Mouse (Mus musculus) skeletal muscle tissue, adult 2 months (tissue): ENCODE data around the gene Mlx.

Experiments
- DNase-seq: peaks from one replicate; pipeline ENCODE4 v3.0.0-alpha.2; 2012; ENCODE audit warnings: low read depth, low spot score

Mlx gene

DNA sequence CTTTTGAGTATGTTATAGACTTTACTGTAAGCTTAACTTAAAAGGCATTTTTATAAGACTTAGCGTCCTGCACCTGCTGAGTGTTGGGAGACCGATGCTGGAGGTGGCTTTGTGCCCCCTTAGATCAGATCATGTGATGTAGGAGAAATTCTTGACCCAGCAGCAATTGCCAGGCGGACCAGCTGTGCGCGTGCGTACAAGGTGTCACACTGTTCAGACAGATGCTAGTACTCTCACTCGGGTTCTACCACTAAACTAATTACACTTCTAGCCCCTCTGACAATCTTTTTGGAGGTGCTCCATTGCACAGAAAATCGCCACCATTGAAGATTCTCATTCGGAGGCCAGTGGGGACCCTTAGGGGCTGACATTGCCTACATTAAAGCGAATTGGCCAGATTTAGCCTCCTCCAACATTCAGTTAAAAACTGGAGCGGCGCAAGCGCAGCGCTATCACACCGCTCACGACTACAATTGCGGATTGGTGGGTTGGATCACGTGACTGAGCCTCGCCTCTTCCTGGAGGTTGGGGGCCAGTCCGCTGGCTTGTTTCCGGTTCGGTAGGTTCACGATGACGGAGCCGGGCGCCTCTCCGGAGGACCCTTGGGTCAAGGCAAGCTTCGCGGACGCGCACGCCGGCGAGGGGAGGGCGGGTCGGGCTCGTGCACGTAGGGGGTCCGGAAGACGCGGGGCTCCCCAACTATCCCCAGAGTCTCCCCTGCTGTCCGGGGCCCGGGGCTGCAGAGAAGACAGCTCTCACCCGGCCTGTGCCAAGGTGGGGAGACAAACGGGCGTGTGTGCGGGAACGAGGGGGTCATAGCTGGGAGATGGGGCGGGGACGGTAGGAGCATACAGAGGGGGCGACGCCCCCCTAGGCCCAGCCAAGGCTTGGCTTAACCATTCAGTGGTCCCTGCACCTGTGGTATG lies at the start of gene Mlx:
Gene Mlx (plus strand): TSS at position 522 of the 926 bp plus-strand sequence.
- peak; percentile 89 for DNase-seq

DNA sequence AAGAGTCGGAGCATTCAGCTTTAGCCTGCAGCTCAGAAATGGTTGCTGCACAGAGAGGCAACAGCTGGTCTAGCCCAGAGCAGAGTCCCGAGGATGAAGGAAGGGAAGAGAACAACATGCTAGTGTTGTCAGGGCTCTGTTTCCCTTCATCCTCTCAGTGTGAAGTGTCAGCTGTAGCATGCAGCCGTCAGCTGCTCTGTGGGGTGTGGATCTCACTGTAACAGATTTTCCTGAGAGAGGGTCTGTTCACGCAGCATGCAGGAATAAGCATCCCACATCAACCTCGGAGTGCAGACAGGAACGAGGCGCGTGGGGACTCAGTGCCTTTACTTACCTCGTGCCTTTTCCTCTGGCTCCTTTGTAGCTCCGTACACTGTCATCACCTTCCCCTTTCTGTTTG lies 49.3 kb upstream of the Mlx start:
- no peak for DNase-seq

- DNase-seq: no peak
Measured at GRCm38 (mm10) chr11:101045826-101046225, 41.3 kb upstream of the Mlx start.

DNA sequence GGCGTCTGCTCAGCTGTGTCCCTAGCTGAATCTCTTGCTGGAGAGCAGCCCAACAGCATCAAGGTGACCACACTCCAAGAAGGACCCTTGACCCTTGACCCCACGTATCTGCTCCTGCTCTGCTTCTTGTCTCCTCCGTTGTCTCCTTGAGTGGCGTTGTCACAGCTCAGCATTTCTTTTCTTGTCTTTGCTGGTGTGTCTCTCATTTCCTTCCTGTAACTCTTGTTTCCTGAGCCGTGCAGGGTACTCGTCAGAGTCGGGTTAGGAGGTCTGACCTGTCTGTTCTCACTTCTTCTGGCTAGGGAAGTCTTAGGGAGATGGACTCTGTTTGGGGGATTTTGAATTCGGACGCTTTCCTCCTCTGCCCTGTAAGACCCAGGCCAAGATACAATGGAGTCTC lies 40.6 kb upstream of the Mlx start:
- DNase-seq: no peak

- no peak for DNase-seq
Measured at GRCm38 (mm10) chr11:101047502-101047901, 39.6 kb upstream of the Mlx start.

GRCm38 (mm10) chr11:101050359-101050758 lies 36.7 kb upstream of the Mlx start:
- no peak for DNase-seq

GRCm38 (mm10) chr11:101051051-101051493 lies 36.0 kb upstream of the Mlx start:
- DNase-seq: no peak

- DNase-seq: no peak
Measured at GRCm38 (mm10) chr11:101051617-101052016, 35.5 kb upstream of the Mlx start.

GRCm38 (mm10) chr11:101052751-101053473 lies 34.2 kb upstream of the Mlx start:
- DNase-seq: peak; percentile 81

DNA sequence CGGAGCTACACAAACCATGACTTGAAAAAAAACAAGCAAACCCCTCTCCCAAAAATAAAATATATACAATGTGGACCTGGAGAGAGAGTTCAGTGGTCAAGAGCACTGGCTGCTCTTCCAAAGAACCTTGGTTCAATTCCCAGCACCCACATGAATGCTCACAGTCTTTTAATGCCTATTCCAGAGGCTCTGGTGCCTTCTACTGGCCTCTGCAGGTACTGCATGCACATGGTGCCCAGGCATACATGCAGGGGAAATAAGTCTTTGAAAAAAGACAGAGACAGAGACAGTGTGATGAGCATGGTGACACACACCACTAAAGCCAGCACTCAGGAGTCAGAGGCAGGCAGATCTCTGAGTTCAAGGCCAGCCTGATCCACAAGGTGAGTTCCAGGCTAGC lies 33.1 kb upstream of the Mlx start:
- no peak for DNase-seq

DNA sequence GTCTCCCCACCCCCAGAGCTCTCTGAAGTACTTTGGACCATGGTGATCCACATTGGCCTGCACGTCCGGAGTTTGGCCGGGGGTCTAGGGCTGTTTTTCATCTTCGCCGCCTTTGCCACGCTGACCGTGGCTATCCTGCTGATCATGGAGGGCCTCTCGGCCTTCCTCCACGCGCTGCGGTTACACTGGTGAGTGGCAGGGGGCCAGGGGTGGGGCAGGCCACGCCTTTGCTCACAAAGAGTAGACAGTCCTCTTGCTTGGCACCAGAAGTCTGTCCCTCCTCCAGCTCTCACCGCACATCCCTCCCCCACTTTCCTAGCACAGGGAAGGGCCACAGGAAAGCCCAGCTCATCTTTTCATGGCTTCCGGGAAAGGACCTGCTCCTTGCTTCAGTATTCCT lies 31.7 kb upstream of the Mlx start:
- no peak for DNase-seq

DNA sequence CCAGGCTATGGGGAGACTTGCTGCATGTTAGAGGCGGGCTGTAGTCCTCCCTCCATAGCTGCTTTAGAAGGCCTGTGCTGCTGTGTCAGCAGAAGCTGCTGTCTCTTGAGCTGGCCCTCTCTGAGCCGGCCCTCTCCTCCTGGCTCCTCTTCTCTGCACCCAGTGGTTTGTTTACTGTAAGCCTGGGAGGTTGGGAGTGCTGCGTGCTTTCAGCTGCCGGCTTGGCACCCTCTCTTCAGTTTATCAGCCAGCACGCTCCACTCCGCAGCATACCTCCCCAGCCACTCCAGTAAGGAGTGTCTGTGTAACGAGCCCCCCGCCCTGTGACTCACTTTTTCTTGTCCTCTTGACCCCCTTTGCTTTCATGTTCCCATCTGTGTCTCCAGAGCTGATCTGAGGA lies 30.2 kb upstream of the Mlx start:
- peak; percentile 63 for DNase-seq

DNA sequence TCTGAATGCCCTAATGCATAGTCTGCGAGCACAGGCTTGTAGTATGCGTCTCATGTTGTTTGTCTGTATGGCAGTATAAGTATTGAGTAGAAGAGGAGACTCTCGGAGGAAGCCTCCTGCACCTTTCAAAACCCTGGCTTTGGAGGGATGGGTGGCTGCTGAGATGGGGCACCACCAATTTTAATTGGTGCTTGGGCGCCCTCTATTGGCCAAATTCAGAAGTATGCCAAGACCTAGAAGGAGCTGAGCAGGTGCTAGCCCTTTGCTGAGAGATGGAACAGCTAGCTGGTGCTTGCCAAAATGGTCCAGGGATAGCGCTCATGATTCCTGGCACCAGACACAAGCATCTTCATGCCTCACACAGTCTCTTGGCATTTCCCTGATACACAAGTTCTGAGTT lies 29.2 kb upstream of the Mlx start:
- DNase-seq: peak; percentile 84

GRCm38 (mm10) chr11:101058726-101059125 lies 28.4 kb upstream of the Mlx start:
- no peak for DNase-seq

DNA sequence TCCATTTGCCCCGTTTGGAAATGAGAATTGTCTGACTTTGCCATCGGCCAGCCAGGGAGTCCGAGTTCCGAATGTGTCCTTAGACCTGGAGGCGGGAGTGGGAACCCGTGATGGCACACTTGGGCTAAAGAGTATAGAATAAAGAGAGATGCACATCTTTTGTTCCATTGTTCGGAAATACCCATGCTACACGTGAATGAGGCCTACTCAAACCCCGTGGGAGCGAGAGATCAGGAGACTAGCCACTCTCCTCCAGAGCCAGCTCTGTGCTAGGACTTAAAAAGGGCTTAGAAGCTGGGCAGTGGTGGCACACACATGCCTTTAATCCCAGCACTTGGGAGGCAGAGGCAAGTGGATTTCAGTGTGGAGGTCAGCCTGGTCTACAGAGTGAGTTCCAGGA lies 27.6 kb upstream of the Mlx start:
- no peak for DNase-seq

- DNase-seq: peak; percentile 77
Measured at GRCm38 (mm10) chr11:101060126-101060525, 27.0 kb upstream of the Mlx start.

DNA sequence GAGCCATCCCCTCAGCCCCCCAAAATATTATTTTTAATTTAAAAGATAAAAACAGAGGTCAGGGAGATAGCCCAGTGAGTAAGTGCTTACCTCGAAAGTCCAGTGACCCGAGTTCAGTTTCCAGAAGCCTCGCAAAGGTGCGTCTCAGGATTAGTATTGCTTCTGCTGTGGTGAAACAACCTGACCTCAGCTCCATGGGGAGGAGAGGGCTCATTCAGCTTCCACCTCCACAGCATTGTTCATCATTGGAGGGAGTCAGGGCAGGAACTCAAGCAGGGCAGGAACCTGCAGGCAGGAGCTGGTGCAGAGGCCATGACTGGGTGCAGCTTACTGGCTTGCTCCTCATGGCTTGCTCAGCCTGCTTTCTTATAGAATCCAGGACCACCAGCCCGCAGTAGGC lies 26.0 kb upstream of the Mlx start:
- DNase-seq: no peak

DNA sequence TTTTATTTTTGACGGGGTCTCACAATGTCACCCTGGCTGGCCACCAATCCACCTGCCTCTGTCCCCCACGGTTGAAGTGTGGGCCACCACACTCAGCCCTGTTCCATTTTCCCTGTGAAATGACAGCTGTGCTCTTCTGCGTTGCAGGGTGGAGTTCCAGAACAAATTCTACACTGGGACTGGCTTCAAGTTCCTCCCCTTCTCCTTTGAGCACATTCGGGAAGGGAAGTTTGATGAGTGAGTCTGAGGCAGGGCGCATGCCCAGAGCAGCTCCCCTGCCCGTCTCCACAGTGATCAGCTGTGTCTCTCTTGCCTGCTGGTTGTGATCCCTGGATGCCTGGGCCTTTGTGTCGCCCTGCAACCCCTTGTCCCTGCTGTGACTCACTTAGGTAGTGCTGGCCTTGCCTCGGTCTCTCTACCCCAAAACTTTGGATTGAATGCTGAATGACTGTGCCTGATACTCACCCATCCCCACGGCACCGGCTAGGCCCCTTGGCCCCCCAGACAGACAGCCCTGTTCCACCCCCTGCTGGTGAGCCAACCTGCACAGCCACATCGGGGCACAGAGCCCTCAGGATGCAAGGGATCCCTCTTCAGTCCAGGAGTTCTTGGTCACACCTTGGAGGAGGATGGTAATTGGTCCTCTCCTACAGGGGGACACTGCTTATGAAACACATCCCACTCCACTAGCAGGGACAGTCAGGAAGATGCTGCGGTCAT lies 24.8 kb upstream of the Mlx start:
- peak; percentile 76 for DNase-seq

DNA sequence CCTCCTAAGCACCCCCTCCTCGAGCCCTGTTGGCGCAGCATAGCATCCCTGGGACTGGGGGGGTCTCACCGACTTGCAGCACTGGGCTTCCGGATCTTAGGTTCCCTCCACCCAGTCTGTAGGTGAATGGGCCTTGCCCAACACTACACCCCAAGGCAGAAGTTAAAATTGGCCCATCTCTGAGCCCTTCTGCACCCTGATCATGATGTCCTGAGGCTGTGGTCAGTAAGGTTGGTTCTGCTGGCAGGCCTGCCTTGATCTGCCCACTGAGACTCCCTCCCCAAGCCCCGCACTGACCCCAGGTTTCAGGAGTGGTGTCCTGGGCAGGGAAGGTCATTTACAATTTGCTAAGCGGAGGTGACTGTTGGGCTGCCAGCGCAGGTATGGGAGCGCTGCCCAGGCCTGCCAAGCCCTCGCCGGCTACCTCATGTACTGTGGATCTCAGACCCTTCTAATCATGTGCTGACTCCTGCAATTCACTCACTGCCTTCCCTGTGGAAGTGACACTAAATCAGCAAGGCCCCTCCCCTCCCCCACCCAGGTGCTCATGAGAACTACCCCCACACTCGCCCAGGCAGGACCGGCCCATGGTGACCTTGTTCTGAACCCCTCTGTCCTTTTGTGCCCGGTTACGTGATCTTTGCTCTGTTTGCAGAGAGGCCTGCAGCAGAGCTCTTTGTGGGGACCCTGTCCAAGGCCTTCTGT lies 24.0 kb upstream of the Mlx start:
- DNase-seq: no peak

GRCm38 (mm10) chr11:101063676-101064327 lies 23.3 kb upstream of the Mlx start:
- peak; percentile 82 for DNase-seq

DNA sequence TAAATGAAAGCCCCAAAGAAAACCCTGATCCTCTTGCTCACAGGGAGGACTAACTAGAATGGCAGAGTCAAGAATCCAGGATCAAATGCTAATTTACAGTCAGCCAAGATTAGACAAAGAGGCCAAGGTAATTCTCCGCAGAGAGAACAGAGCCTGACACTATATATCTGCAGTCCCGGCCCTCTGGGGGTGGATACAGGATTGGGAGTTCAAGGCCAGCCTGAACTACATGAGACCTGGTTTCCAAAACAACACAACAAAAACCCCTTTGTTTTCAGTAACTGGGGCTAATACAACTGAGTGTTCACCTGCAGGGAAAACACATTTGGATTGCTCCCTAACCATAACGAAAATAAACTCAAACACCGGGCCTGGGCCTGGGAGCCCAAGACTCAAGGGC lies 22.6 kb upstream of the Mlx start:
- DNase-seq: no peak
